Mouse (Mus musculus) thymus, adult 2 months (tissue): ENCODE data around the gene Fndc7. TPM values are rescaled to one million over a fixed set of nuclear protein-coding genes. Genes with fewer than 3 reads are reported as not detected.
"Not testable (repeated sequence)": the region's sequence is repeated elsewhere in the genome, so short reads cannot be mapped to it uniquely, and the experiment has no call there.

Source experiments
- DNase-seq: peaks from one replicate; pipeline ENCODE4 v3.0.0; 2021
- H3K27ac ChIP-seq: fragments of 200-500 bp; 2 replicates; pipeline ENCODE4 v1.5.1; 2012; ENCODE audit warnings: low read length, control low read depth; ENCODE audit not compliant: control insufficient read depth, insufficient read depth
- H3K27me3 ChIP-seq: fragments of 200-500 bp; 2 replicates; pipeline ENCODE4 v1.6.1; 2012; ENCODE audit warnings: mild to moderate bottlenecking, low read length, moderate library complexity, mixed read lengths; ENCODE audit not compliant: control insufficient read depth, insufficient read depth
- H3K36me3 ChIP-seq: fragments of 200-500 bp; 2 replicates; pipeline ENCODE4 v1.6.1; 2012; ENCODE audit warnings: mild to moderate bottlenecking, low read length, moderate library complexity; ENCODE audit not compliant: control insufficient read depth, insufficient read depth
- H3K4me1 ChIP-seq: fragments of 200-500 bp; replicated peaks from 2 replicates; pipeline ENCODE4 v1.6.1; 2012; ENCODE audit warnings: low read length; ENCODE audit not compliant: control insufficient read depth, insufficient read depth
- H3K4me3 ChIP-seq: fragments of 200-500 bp; 2 replicates; pipeline ENCODE4 v1.5.1; 2012; ENCODE audit warnings: mild to moderate bottlenecking, low read length, control low read depth, moderate library complexity; ENCODE audit not compliant: control insufficient read depth, insufficient read depth
- CTCF ChIP-seq: fragments of 200-500 bp; IDR thresholded peaks from 2 replicates; pipeline ENCODE4 v1.5.1; 2012; ENCODE audit warnings: mild to moderate bottlenecking, control low read depth, low read length, moderate library complexity, borderline replicate concordance; ENCODE audit not compliant: control insufficient read depth, poor library complexity, insufficient read depth; ENCODE audit errors: extremely low read depth
- POLR2A ChIP-seq: fragments of 200-500 bp; IDR thresholded peaks from 2 replicates; pipeline ENCODE4 v1.6.1; 2012; ENCODE audit warnings: mild to moderate bottlenecking, low read length, control low read depth, moderate library complexity; ENCODE audit not compliant: control insufficient read depth, poor library complexity, insufficient read depth; ENCODE audit errors: extremely low read depth
- WGBS: fragments of 180-500 bp; shearing (Covaris S2); methylation state at CpG from one replicate; pipeline ENCODE4 v1.1.7; 2018; 5-methylcytosine and 5-hydroxymethylcytosine counted together
- polyA plus RNA-seq: library from polyadenylated mRNA; depleted of rRNA; stranded (reverse); fragments of >200 nt; gene quantifications from 2 replicates; pipeline ENCODE4 v1.2.3, GENCODE M21; 2012

The Fndc7 gene
- polyA plus RNA-seq, 1 experiment = 3.4 TPM

DNA sequence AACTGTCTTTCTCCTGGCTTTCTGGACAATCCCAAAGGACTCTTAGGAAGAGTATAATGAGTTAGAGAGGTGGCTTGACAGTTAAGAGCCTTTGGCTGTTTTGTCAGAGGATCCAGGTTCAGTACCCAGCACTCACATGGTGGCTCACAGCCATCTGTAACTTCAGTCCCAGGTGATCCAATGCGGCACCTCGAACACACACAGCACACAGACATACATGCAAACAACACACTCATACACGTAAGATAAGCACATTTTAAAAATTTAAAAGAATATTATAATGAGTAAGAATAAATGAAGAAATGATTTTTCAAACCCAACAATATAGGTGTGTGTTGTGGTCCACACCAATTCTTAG is 2.2 kb downstream of the Fndc7 start:
- H3K27me3 ChIP-seq = no peaks in the 10 kb centered on the region
- H3K36me3 ChIP-seq = no peaks in the 10 kb centered on the region
- DNase-seq = no peak
- 97% methylated on average over 3 of the region's 3 CpGs for WGBS
- TF ChIP-seq CTCF = no peak
- no peak for TF ChIP-seq POLR2A
- H3K4me3 ChIP-seq = no peak overlapping the region
- no peak overlapping the region for H3K27ac ChIP-seq
- H3K4me1 ChIP-seq = peaks cover 7% of the 10 kb centered on the region

DNA sequence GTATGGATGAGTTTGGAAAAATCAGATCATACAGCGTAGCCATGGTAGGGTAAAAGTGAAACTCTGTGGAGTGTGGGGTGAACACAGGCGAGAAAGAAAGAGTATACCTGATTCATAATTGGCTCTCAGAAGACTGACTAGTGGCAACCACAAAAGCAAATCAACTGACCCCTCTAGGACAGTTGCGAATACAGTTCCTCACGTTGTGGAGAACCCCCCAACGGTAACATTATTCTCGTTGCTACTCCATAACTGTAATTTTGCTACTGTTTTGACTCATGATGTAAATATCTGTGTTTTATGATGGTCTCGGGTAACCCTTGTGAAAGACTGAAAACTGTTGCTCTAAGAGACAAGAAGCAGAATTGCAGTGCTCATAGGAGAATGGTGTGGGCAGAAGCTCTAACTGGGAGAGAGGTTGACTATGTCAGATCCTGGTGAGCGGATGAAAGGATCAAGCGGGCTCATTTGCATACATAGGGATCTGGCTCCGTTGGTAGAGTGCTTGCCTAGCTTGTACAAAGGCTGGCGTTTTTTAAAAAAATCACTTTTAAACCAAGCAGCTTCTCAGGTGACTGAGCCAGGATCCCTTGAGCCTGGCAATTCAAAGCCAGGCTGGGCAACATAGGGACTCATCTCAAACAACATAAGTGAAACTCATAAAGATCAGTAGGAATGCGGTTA is 2.7 kb downstream of the Fndc7 start:
- Histone ChIP-seq H3K27ac (no peak overlapping the region), H3K4me3 (no peak overlapping the region), H3K4me1 (peaks cover 7% of the 10 kb centered on the region), H3K36me3 (no peaks in the 10 kb centered on the region), H3K27me3 (no peaks in the 10 kb centered on the region)
- DNase-seq = no peak
- WGBS = 78% methylated on average over 12 of the region's 12 CpGs
- TF ChIP-seq POLR2A = no peak
- TF ChIP-seq CTCF = no peak

GRCm38 (mm10) chr3:108885686-108886530 is 3.9 kb downstream of the Fndc7 start:
- Histone ChIP-seq H3K4me3 (no peak overlapping the region), H3K27ac (no peak overlapping the region), H3K4me1 (peaks cover 12% of the 10 kb centered on the region), H3K36me3 (no peaks in the 10 kb centered on the region), H3K27me3 (no peaks in the 10 kb centered on the region)
- no peak for DNase-seq
- no peak for TF ChIP-seq CTCF
- no peak for TF ChIP-seq POLR2A
- 33% methylated on average over 9 of the region's 9 CpGs for WGBS

DNA sequence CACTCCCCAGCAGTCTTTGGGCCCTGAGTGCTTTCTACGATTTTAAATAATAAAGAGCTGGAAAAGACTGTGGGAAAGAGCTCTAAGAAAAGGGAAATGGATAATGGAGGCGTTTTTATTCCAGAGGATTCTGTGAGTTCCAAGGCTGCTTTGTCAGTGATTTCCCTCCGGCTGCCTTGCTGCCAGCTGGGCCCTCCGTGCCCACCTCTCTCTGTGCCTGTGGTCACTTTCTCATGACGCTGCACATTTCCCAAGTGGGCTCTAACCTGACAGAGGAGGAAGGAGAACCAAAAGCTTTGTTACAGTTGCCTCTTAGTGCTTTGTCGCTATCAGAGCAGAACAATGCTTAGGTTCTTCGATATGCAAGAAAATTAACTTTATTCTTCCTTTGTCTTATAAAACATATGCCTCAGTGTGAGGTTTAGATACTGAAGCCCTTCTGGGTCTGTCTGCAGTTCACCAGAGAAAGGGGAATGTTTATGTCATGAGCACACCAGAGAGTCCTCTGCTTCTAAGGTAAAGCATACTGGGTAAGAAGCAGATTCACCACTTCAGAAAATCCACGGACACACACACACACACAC is 5.0 kb downstream of the Fndc7 start:
- no peaks in the 10 kb centered on the region for H3K27me3 ChIP-seq
- 51% methylated on average over 8 of the region's 8 CpGs for WGBS
- no peak overlapping the region for H3K27ac ChIP-seq
- no peak overlapping the region for H3K4me3 ChIP-seq
- no peaks in the 10 kb centered on the region for H3K36me3 ChIP-seq
- peaks cover 20% of the 10 kb centered on the region for H3K4me1 ChIP-seq
- no peak for DNase-seq
- TF ChIP-seq CTCF (no peak), POLR2A (no peak)

DNA sequence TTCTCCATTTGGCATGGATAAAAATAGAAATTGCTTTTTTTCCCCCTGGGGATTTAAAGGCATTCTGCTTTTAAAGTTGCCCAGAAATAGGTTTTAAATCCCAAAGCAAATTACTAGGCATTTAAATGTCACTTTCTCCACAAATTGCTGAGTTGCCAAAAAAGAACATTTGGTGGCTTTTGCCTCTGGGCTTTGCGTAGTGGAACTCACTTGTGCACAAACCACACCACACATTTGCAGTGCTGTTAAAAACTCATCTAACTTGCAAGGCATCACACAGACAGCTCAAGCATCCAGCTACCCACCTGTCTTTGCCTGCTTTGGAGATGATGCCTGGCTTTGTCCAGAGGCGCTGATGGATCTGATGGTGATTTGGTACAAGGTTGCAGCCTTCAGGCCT is 6.7 kb downstream of the Fndc7 start:
- no peak overlapping the region for H3K27ac ChIP-seq
- 86% methylated on average over 2 of the region's 2 CpGs for WGBS

GRCm38 (mm10) chr3:108881873-108882272 is 7.9 kb downstream of the Fndc7 start:
- not testable (repeated sequence) for H3K36me3 ChIP-seq, H3K27me3 ChIP-seq, H3K4me3 ChIP-seq, H3K27ac ChIP-seq, DNase-seq
- H3K4me1 ChIP-seq = peaks cover 27% of the 10 kb centered on the region
- 46% methylated on average over 4 of the region's 4 CpGs for WGBS

More for the DNA sequence above, 6.7 kb downstream of the Fndc7 start:
- no peaks in the 10 kb centered on the region for H3K36me3 ChIP-seq
- no peaks in the 10 kb centered on the region for H3K27me3 ChIP-seq
- peaks cover 27% of the 10 kb centered on the region for H3K4me1 ChIP-seq
- DNase-seq = no peak
- no peak for TF ChIP-seq POLR2A
- TF ChIP-seq CTCF = no peak
- H3K4me3 ChIP-seq = no peak overlapping the region
